Comparison of ENCODE assay signal across 8 mouse cellular contexts in the genomic region with DNA sequence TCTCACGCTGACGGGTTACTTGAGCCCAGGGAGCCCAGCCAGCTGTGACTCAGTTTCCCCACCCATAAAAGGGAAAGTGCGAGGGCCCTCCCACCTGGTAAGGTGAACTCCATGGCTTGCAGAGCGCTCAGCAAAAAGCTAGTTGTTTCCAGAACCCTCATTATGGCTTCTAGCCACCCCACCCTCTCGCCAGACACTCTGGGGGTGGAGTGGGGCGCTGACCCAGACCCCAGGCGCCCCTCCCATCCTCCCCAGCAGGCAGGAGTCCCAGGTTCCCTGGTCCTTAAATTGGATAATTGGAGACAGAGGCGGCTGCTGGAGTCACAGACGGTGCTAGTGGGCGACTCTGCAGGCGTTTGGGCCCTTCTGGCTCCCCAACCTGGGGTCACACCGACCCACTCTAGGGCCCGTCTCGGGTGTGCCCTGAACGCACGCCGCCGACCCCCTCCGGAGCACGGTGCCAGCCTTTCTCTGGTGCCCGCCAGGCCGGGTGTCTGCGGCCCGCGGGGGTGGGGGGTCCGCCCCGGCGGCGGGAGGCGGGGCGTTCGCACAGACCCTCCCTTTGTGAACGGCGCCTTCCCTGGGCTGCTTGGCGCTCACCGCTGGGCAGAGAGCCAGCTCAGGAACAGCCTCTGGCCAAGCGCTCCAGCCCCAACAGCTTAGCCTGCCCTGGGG. TPM values are rescaled to one million over a fixed set of nuclear protein-coding genes. Genes with fewer than 3 reads are reported as not detected.
DNase-seq lines count a peak whose midpoint lies in the region; ATAC-seq lines count a peak whose summit lies in the region.

No protein-coding gene starts in this region.

- H3K36me3 ChIP-seq in heart, embryonic 12.5 days: no peaks in the 10 kb centered on the region
- no peaks in the 10 kb centered on the region for H3K36me3 ChIP-seq in kidney, embryonic 15.5 days
- no peaks in the 10 kb centered on the region for H3K36me3 ChIP-seq in lung, embryonic 16.5 days (ENCODE audit: control insufficient read depth, insufficient read depth, low read length)

- peak; percentile 84 for DNase-seq in left cerebral cortex, postnatal 4 days
- no peak for DNase-seq in left cerebral cortex, adult 11 months (ENCODE audit: low spot score)
- peak; percentile 58 to 72 for DNase-seq in cerebellum, postnatal 36 days
- peak; percentile 63 for DNase-seq in right cerebral cortex, postnatal 4 days
- DNase-seq in left cerebral cortex, adult 8-10 months (ENCODE audit: low spot score in 2 of 2): no peak

- peak overlapping the region; percentile 82 for H3K27ac ChIP-seq in heart, embryonic 12.5 days (ENCODE audit: poor library complexity, severe bottlenecking)
- H3K27ac ChIP-seq in kidney, embryonic 15.5 days: peak overlapping the region; percentile 78
- H3K27ac ChIP-seq in lung, embryonic 16.5 days (ENCODE audit: low read length): peak overlapping the region; percentile 81

- peaks cover 98% of the 10 kb centered on the region for H3K4me1 ChIP-seq in heart, embryonic 12.5 days (replicated peaks)
- peaks cover 93% of the 10 kb centered on the region for H3K4me1 ChIP-seq in kidney, embryonic 15.5 days
- H3K4me1 ChIP-seq in lung, embryonic 16.5 days (replicated peaks; ENCODE audit: control insufficient read depth, insufficient read depth, low read length): peaks cover 88% of the 10 kb centered on the region

- H3K9me3 ChIP-seq in heart, embryonic 12.5 days (replicated peaks): no peaks in the 10 kb centered on the region
- H3K9me3 ChIP-seq in kidney, embryonic 15.5 days (replicated peaks): no peaks in the 10 kb centered on the region
- no peaks in the 10 kb centered on the region for H3K9me3 ChIP-seq in lung, embryonic 16.5 days (ENCODE audit: control insufficient read depth, low read length)

- peak overlapping the region; percentile 52 for H3K4me3 ChIP-seq in heart, embryonic 12.5 days
- H3K4me3 ChIP-seq in kidney, embryonic 15.5 days (replicated peaks): peak overlapping the region; percentile 42
- H3K4me3 ChIP-seq in lung, embryonic 16.5 days (ENCODE audit: low read length): peak overlapping the region; percentile 46

- ATAC-seq in heart, embryonic 12.5 days (ENCODE audit: insufficient number of reproducible peaks, low FRiP score): peak; percentile 51
- ATAC-seq in kidney, embryonic 15.5 days (replicated peaks; ENCODE audit: low FRiP score): peak; percentile 16; the same call in 1 of the 2 replicates
- peak; percentile 59 for ATAC-seq in lung, embryonic 16.5 days (ENCODE audit: low read depth)

- H3K27me3 ChIP-seq in heart, embryonic 12.5 days (replicated peaks): peaks cover 12% of the 10 kb centered on the region; the same call in 1 of the 2 replicates
- peaks cover 69% of the 10 kb centered on the region for H3K27me3 ChIP-seq in kidney, embryonic 15.5 days
- no peaks in the 10 kb centered on the region; the same call in 1 of the 2 replicates for H3K27me3 ChIP-seq in lung, embryonic 16.5 days (ENCODE audit: control insufficient read depth, insufficient read depth, low read depth, low read length)

- 3% methylated on average over 37 of the region's 37 CpGs for WGBS in heart, embryonic 12.5 days
- 1% methylated on average over 37 of the region's 37 CpGs for WGBS in kidney, embryonic 15.5 days
- WGBS in lung, embryonic 16.5 days: 1% methylated on average over 36 of the region's 37 CpGs

- peak overlapping the region; percentile 74 for H3K9ac ChIP-seq in heart, embryonic 12.5 days
- peak overlapping the region; percentile 47 for H3K9ac ChIP-seq in kidney, embryonic 15.5 days
- peak overlapping the region; percentile 72 for H3K9ac ChIP-seq in lung, embryonic 16.5 days (ENCODE audit: low read length)

- intact Hi-C loops in left cerebral cortex, postnatal 4 days (cut with DNase I): no loop called here

- peak overlapping the region; percentile 82 for H3K4me2 ChIP-seq in heart, embryonic 12.5 days
- peak overlapping the region; percentile 68 for H3K4me2 ChIP-seq in kidney, embryonic 15.5 days
- peak overlapping the region; percentile 72 for H3K4me2 ChIP-seq in lung, embryonic 16.5 days (ENCODE audit: low read depth, low read length)

RNA-seq across cellular contexts. Expression of a gene that starts 6.4 kb away (rescaled TPM):
- 1 to 10 TPM; 5.3 to 6.2 TPM for total RNA-seq in left cerebral cortex, postnatal 4 days (2021)
- polyA plus RNA-seq in heart, embryonic 12.5 days (2016; fragmentation: Nextera tagmentation; extraction: Ambion mirVana): 27.8 and 29.9 TPM in 2 replicates
- polyA plus RNA-seq in kidney, embryonic 15.5 days (2015; fragmentation: Nextera tagmentation; extraction: Ambion mirVana): 18.0 and 20.8 TPM in 2 replicates
- 57.3 and 63.6 TPM in 2 replicates for polyA plus RNA-seq in lung, embryonic 16.5 days (2015; fragmentation: Nextera tagmentation; extraction: Ambion mirVana)
- 10 to 100 TPM; 13.8 to 24.0 (median 20.6) TPM for total RNA-seq in left cerebral cortex, adult 8-10 months (2022)

RNA-seq across cellular contexts. Expression of a gene that starts 18.2 kb away (rescaled TPM):
- 10 to 100 TPM; 28.5 to 35.7 TPM for total RNA-seq in left cerebral cortex, postnatal 4 days (2021)
- polyA plus RNA-seq in heart, embryonic 12.5 days (2016; fragmentation: Nextera tagmentation; extraction: Ambion mirVana): 34.3 and 35.3 TPM in 2 replicates
- 55.0 and 59.3 TPM in 2 replicates for polyA plus RNA-seq in kidney, embryonic 15.5 days (2015; fragmentation: Nextera tagmentation; extraction: Ambion mirVana)
- polyA plus RNA-seq in lung, embryonic 16.5 days (2015; fragmentation: Nextera tagmentation; extraction: Ambion mirVana): 52.6 and 52.7 TPM in 2 replicates
- total RNA-seq in left cerebral cortex, adult 8-10 months (2022): 10 to 100 TPM; 17.6 to 21.2 (median 20.1) TPM

RNA-seq across cellular contexts. Expression of a gene that starts 35.5 kb away (rescaled TPM):
- 100 to 1,000 TPM; 147 TPM for total RNA-seq in left cerebral cortex, postnatal 4 days (2021)
- 285 and 293 TPM in 2 replicates for polyA plus RNA-seq in heart, embryonic 12.5 days (2016; fragmentation: Nextera tagmentation; extraction: Ambion mirVana)
- 365 and 368 TPM in 2 replicates for polyA plus RNA-seq in kidney, embryonic 15.5 days (2015; fragmentation: Nextera tagmentation; extraction: Ambion mirVana)
- 284 and 297 TPM in 2 replicates for polyA plus RNA-seq in lung, embryonic 16.5 days (2015; fragmentation: Nextera tagmentation; extraction: Ambion mirVana)
- 100 to 1,000 TPM; 106 to 147 (median 124) TPM for total RNA-seq in left cerebral cortex, adult 8-10 months (2022)

Comparison
In these comparisons a context has a peak if more than half of its experiments do, and no peak if none do; other contexts are left out.
1. DNase-seq: peak in left cerebral cortex, postnatal 4 days (single experiment), cerebellum, postnatal 36 days (2 of 2) and right cerebral cortex, postnatal 4 days (single experiment); none in left cerebral cortex, adult 11 months (single experiment) and left cerebral cortex, adult 8-10 months (0 of 2).
2. Peak in every context shown above with its lines, with median percentiles within 50 percentile points of each other: ATAC-seq, H3K27ac ChIP-seq, H3K4me2 ChIP-seq, H3K4me3 ChIP-seq and H3K9ac ChIP-seq.